Mouse (Mus musculus): ENCODE measurements around the gene Slc1a3.

The Slc1a3 gene

GRCm38 (mm10) chr15:8710146-8711006 is at the start of gene Slc1a3:
Gene Slc1a3, minus strand, starts transcription at chr15:8710764.
- DNase-seq (ENCODE audit: extremely low read depth, insufficient read length, low spot score): no peak

- no peak for DNase-seq (ENCODE audit: extremely low read depth, insufficient read length, low spot score)
Measured at GRCm38 (mm10) chr15:8759026-8759425, 48.5 kb upstream of the Slc1a3 start.

DNA sequence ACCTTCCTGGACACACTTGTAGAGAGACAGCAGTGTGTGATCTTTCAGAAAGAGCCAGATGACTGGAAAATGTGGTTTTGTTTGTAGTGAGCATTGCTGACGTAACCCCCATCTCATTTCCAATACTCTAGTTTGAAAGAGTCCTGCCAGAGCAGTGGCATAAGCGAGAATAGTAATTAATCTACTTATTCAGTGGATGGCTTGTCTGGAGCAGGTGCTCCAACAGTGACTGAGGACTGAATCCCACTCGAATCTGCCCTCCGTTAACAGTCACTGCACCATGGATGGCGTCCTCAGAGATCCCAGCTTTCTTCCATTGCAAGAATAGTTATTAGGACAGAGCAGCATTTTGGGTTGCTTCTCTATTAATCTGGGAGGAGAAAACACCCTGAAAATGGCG is 45.9 kb upstream of the Slc1a3 start:
- no peak for DNase-seq (ENCODE audit: extremely low read depth, insufficient read length, low spot score)

DNA sequence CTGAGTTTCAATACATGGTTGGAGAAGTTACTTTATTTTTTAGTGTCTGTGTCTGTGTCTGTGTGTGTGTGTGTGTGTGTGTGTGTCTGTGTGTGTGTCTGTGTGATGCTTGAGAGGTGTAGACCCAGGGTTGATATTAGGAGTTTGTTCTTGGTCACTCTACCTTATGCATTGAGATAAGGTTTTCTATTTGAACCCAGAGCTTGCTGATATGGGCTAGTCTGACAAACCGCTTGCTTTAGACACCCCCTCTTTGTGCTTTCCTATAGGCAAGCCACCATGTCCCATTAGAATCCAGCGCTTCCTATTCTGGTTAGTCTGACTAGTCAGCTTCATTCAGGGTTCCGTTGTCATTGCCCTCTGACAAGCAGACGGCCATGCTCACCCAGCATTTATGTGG is 39.2 kb upstream of the Slc1a3 start:
- no peak for DNase-seq (ENCODE audit: extremely low read depth, insufficient read length, low spot score)

GRCm38 (mm10) chr15:8748771-8749170 is 38.2 kb upstream of the Slc1a3 start:
- no peak for DNase-seq (ENCODE audit: extremely low read depth, insufficient read length, low spot score)

- DNase-seq (ENCODE audit: extremely low read depth, insufficient read length, low spot score): no peak
Measured at GRCm38 (mm10) chr15:8741593-8741992, 31.0 kb upstream of the Slc1a3 start.

GRCm38 (mm10) chr15:8740724-8741123 is 30.2 kb upstream of the Slc1a3 start:
- no peak for DNase-seq (ENCODE audit: extremely low read depth, insufficient read length, low spot score)

- no peak for DNase-seq (ENCODE audit: extremely low read depth, insufficient read length, low spot score)
Measured at GRCm38 (mm10) chr15:8738156-8738555, 27.6 kb upstream of the Slc1a3 start.

GRCm38 (mm10) chr15:8734363-8734739 is 23.8 kb upstream of the Slc1a3 start:
- DNase-seq (ENCODE audit: extremely low read depth, insufficient read length, low spot score): no peak

DNA sequence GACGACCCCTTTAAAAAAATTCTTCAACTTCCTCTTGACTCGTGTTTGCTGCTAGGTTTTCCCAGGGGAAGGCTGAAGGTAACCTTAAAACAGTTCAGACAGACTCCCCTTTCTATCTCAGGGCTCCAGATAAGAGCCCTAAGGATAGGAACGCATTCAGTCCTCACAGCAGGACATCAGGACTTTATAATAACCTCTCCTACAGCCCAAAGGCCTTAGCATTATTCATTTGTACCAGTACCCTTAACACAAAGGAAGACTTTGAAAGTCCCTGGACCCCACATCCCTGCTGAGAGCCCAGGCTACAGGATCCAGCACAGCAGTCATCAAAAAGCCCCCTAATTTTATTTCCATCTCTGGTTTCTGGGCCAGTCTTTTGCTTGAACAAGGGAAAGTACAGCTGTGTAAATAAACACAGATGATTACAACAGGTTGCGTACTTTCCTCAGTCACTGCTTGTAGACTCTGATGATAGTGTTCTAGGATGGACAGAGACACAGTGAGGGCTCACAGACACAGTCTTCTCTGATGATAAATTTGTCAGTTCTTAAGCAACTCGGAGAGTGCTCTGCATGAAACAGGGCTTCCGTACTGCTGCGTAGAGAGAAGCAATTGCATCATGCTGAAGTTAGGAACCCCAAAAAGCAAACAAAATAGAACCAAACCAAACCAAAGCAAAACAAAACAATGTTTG is 23.3 kb upstream of the Slc1a3 start:
- DNase-seq (ENCODE audit: extremely low read depth, insufficient read length, low spot score): no peak

DNA sequence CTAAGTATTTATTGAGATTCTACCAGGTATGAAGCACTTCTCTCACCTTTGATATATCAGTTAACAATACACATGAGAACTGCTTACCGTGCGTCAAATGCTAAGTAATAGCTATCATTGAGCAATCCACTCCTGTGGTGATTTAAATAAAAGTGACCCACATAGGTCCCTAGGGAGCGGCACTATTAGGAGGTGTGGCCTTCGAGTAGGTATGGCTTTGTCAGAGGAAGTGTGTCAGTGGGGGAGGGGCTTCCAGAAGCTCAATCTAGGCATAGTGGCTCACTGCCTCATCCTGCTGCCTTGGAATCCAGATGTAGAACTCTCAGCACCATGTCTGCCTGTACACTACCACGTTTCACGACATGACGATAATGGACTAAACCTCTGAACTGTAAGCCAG is 18.3 kb upstream of the Slc1a3 start:
- no peak for DNase-seq (ENCODE audit: extremely low read depth, insufficient read length, low spot score)

- DNase-seq (ENCODE audit: extremely low read depth, insufficient read length, low spot score): no peak
Measured at GRCm38 (mm10) chr15:8722386-8723100, 12.0 kb upstream of the Slc1a3 start.

GRCm38 (mm10) chr15:8721746-8722145 is 11.2 kb upstream of the Slc1a3 start:
- no peak for DNase-seq (ENCODE audit: extremely low read depth, insufficient read length, low spot score)

GRCm38 (mm10) chr15:8721005-8721404 is 10.4 kb upstream of the Slc1a3 start:
- DNase-seq (ENCODE audit: extremely low read depth, insufficient read length, low spot score): no peak

DNA sequence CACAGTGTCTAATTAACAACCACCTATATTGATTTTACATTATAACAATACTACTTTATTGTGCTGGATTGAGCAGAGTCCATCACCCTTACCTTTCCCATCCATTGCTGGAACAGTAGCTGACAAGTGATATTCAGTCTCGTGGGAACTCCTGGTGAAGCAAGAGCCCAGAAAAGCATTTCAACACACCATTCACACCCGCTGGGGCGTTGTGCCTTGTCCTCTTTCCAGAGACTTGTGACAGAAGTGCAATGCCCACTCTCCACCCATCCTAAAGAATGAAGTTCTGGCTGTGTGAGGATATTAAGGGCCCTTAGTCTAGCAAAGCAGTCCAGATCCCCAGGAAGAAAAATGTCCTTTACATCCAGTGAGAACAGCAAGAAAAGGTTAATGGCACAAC is 7.9 kb upstream of the Slc1a3 start:
- DNase-seq (ENCODE audit: extremely low read depth, insufficient read length, low spot score): no peak

DNA sequence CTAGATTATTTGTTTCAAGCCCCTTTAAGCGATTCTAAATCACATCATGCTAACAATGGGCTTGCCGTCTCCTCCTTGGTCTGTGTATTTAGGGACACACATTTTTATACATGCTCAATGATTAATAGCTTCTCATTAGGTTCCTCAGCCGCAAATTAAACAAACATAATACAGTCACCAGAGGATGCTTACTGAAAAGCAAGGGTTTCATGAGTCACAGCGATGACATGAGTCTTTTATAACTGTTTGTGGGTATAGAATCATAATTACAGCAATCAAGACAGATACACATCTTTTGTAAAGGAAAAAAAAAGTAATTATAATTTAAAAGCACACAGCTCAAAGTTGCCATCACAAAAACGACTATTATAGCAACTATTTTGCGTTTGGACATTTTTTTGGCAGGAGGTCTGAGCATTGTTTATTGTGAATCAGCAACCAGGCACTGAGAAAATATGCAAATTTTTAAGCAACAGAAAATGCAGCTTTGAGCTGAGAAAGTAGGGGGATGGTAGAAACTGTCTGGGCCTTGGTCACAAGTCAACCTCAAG is 6.5 kb upstream of the Slc1a3 start:
- DNase-seq (ENCODE audit: extremely low read depth, insufficient read length, low spot score): no peak

DNA sequence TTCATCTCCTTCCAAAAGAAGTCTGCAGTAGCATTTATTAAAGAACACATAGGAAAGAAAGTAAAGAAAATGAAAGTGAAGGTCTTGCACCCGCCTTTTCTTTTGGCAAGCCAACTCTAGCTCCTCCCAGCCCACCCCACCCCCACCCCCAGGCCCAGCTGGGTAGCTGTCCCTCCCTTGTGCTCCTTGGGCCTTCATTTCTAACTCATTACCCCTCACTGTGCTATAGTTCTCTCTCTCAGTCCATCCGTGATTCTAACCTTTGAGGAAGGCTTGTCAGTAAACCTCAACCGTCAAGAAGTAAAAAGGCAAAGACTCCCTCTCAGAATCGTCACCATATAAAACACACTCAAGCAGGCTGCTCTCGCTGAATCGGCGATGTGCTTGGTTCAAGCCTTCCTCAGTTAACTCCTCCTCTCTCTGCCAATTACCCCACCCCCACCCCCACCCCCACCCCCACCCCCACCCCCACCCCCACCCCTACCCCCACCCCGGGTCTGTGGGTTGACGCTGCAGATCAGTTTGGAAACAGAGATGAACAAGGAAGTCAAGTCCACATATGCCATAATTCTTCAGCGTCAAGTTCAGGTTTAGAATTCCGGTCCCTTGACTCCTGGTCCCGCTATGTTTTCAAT is 5.9 kb upstream of the Slc1a3 start:
- no peak for DNase-seq (ENCODE audit: extremely low read depth, insufficient read length, low spot score)

DNA sequence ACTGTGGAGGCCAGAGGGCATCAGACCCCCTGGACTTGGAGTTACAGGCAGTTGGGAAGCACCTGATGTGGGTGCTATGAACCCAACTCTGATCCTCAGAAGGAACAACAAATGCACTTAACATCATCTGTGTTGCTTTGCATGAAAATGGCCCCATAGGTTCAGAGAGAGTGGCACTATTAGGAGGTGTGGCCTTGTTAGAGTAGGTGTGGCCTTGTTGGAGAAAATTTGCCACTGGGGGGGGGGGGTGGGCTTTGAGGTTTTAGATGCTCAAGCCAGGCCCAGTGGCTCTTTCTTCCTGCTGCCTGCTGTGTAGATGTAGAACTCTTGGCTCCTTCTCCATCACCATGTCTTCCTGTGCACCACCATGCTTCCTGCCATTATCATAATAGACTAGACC is 5.1 kb upstream of the Slc1a3 start:
- DNase-seq (ENCODE audit: extremely low read depth, insufficient read length, low spot score): no peak

DNA sequence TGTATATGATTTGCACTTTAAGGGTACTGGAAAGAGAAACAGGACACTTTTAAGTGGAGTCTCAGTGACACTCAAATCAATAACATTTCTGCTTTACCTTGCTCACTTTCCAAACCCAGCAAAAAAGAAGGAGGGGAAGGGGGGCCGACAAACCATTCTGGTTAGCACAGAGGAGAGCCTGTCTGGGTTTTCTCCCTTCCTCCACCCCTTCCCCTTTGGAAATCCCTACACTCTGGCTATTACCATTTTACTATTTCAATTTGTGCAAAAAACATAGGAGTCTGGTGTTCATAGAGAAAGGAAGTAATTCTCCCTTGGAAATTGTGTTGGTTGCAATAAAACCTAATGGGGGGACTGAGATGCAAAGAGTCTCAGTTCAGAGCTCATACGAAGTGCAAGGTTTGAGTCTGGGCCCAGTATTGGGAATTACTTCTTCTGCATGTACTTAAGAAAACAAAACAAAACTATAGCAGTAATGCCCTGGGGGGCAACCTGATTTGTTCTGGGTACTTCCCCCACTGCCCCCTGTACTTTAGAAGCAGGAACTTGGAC is 1.9 kb upstream of the Slc1a3 start:
- no peak for DNase-seq (ENCODE audit: extremely low read depth, insufficient read length, low spot score)

GRCm38 (mm10) chr15:8711630-8712310 is 1.2 kb upstream of the Slc1a3 start:
- no peak for DNase-seq (ENCODE audit: extremely low read depth, insufficient read length, low spot score)

Measured in 3134 (cell line).